Mouse (Mus musculus): ENCODE measurements around the gene Tmem59l.

- no peak for TF ChIP-seq POLR2A (IDR thresholded peaks at IDR 0.05; ENCODE audit: borderline replicate concordance, extremely low read depth, insufficient read depth, insufficient read length, poor library complexity, severe bottlenecking)
- TF ChIP-seq CTCF (IDR thresholded peaks at IDR 0.05; ENCODE audit: borderline replicate concordance, extremely low read depth, insufficient read depth, insufficient read length) = no peak
Measured at GRCm38 (mm10) chr8:70505698-70506327, 18.7 kb upstream of the Tmem59l start.
